Mouse (Mus musculus): ENCODE measurements around the gene Hap1.
"Not testable (repeated sequence)": the region's sequence is repeated elsewhere in the genome, so short reads cannot be mapped to it uniquely, and the experiment has no call there.

Gene Hap1

DNA sequence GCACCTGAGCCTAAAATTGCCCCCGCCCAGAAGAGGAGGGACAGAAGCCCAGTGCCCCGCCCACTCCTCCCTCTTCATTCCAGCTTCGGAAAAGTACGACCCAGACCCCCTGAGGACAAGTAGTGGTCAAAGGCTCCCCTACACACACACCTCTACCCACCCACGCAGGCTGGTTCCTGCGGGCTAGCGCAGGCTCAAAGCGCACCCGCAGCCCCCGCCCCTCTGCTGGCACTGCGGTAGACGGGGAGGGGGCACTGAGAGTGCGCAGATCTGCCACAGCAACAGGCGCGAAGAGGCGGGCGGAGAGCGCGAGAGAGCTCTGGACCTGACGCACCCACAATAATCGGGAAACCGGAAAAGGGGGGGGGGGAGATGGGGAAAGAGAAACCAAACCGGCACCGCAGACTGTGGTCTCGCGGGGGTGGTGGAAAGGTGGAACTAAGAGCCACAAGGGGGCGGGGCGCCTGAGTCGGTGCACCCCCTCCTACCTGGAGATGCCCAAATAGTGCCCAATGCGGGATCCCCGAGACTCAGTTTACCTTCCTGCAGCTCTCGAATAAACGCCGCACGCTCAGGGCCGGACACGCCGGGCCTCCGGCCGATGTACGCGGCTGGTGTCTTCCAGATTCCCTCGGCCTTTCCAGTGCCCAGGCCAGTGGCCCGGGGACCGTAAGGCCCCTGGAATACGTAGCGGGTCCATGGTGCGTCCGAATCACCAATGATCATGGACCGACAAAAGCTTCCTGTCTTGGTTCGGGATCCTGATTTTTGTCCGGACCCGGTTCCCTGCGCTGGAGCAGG is 577 bp downstream of the Hap1 start:
- peak; percentile 62 for DNase-seq

GRCm38 (mm10) chr11:100352076-100352857 is 3.7 kb downstream of the Hap1 start:
- peak; percentile 59 for DNase-seq

DNA sequence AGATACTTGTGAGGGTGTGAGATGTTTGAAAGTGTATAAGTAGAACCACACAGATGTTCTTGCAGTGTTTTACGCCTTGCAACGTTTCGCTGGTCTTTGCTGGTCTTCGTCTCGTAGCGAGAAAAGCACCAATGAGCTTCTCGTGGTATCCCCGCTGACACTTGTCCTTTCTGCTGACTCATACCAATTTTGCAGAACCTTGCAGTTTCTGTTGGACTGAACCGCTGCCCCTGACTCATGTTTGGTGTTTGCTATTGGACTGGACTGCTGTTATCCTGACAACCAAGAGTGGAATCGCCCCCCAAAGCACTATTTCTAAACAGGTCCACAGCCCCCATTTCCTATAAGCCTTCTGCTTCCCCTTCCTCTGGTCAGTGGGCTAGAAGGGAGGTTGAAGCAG is 11.7 kb downstream of the Hap1 start:
- DNase-seq: no peak

GRCm38 (mm10) chr11:100335731-100336130 is 20.2 kb downstream of the Hap1 start:
- no peak for DNase-seq

DNA sequence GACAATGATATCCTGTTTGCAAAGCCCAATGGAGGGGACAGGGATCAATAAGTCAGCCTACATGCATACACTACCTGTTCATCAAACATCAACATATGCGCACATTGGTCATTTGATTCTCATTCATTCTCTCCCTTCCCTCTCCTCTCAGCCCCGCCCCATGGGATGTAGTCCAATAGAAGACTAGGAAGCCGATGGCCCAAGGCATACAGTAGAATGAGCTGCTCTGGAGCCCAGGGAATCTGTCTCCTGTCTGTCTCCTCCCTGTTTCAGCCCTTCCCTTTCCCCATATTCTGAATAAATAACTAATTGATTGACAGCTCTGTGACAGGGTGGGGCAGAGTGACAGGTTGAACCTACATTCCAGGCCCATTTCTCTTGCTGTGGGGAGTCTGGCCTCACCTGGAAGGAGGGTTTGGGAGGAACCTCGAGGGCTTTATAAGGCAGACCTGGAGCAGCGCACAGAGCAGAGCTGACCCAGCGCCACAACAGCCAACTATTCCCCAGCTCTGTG is 21.9 kb downstream of the Hap1 start, which contains the start of gene Gast:
Gene Gast (plus strand): TSS at position 464 of the 514 bp plus-strand sequence.
- DNase-seq: no peak

DNA sequence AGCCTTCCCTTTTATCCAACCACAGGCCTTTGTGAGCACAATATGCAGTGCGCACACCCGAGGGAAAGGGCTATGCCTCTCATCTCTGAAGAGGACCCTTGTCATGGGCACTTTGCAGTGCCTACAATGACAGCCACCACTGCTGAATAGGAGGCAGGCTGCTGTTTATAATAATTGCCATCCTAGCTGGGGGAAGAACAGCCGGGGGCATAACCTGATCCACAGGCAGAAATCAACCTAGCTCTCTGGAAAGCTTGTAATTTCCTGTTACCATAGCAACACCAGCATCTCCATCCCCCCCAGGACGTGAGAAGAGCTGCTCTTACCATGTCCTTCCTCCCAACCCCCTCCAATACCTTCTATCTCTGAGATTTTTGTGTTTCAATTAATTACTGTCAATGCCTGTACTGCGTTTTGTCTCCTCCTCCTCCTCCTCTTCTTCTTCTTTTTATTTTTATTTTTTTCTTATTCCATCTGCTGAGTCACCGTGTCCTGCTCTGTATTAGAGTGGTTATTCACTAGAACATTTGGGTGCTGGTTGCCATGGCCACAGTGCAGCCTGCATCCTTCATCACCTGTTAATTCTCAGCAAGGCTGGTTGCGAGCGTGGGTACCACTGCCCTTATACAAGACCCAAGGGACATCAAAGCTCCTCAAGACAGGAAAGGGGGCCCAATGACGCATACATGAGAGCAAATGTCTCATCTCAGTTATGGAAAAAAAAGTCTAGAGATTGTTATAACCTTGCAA is 23.0 kb downstream of the Hap1 start:
- DNase-seq: no peak

DNA sequence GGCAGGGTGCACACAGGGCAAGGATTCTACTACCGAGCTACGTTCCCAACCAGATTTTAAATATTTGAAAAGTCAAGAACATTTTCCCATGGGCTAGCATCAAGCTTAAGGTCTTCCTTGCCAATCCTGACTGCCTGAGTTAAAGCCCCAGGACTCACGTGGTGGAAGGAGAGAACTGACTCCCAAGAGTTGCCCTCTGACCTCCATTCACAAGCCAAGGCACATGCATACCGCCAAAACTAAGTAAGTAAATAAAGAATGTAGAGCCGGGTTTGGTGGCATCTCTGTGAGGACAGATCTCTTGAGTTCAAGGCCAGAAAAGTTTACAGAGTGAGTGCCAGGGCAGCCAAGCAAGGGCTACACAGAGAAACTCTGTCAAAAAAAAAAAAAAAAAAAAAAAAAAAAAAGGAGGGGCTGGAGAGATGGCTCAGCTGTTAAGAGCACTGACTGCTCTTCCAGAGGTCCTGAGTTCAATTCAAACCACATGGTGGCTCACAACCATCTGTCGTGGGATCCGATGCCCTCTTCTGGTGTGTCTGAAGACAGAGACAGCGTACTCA is 25.0 kb downstream of the Hap1 start:
- not testable (repeated sequence) for DNase-seq

GRCm38 (mm10) chr11:100330235-100330634 is 25.7 kb downstream of the Hap1 start:
- DNase-seq: no peak

- no peak for DNase-seq
These were observed 28.2 kb downstream of the Hap1 start for GRCm38 (mm10) chr11:100327761-100328160.

- no peak for DNase-seq
These were observed 28.6 kb downstream of the Hap1 start for GRCm38 (mm10) chr11:100327316-100327715.

- no peak for DNase-seq
These were observed 30.8 kb downstream of the Hap1 start for GRCm38 (mm10) chr11:100325062-100325629.

- peak; percentile 74 for DNase-seq
These were observed 32.4 kb downstream of the Hap1 start for GRCm38 (mm10) chr11:100323578-100323977.

DNA sequence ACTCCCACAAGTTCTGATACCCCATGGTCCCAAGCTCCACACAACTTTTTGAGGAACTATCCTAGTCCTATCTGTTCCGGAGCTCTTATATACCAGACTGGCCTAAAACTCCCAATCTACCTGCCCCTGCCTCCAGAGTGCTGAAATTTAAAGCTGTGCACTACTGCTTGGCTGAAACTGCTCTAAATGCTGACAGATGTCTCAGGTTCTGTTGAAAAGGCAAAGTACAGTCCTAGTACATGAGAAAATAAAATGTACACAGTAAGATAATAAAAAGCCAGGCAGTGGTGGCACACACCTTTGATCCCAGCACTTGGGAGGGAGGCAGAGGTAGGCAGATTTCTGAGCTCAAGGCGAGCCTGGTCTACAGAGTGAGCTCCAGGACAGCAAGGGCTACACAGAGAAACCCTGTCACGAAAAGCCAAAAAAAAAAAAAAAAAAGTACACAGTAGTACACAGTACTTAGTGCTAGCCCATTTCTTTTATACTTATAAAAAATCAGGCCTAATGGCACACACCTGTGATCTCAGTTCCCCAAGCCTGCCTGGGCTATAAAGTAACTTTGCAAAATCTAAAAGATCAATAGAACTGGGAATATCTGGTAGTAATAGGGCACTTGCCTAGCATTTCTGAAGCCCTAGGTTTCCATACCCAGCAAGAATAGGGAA is 33.2 kb downstream of the Hap1 start:
- no peak for DNase-seq

GRCm38 (mm10) chr11:100321479-100322305 is 34.2 kb downstream of the Hap1 start:
- not testable (repeated sequence) for DNase-seq

DNA sequence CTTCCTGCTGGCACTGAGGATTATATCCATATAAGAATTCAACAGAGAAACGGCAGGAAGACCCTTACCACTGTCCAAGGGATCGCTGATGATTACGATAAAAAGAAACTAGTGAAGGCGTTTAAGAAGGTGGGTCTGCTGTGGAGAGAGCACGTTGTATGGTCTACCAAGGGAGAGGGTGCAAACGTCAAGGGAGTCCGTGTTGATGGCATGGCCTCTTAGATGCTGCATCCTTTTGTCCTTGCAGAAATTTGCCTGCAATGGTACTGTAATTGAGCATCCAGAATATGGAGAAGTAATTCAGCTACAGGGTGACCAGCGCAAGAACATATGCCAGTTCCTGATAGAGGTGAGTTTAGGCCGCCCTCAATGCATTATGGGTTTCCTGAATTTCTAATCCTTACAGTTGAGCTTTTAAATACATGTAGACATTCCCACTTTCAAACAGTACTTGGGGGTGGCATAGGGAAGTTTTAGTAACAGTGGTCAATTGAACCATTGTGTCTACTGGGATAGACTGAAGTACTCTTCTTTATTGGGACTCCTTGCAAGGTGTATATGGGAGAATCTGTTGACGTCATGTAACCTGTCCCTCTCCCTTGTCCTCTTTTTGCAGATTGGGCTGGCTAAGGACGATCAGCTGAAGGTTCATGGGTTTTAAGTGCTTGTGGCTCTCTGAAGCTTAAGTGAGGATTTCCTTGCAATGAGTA is 35.1 kb downstream of the Hap1 start:
- not testable (repeated sequence) for DNase-seq

- peak; percentile 98 for DNase-seq
These were observed 35.7 kb downstream of the Hap1 start for GRCm38 (mm10) chr11:100320172-100320630.

- DNase-seq: peak; percentile 100
These were observed 36.3 kb downstream of the Hap1 start, which contains the start of gene Eif1 for GRCm38 (mm10) chr11:100319492-100320171. Gene Eif1 (plus strand): TSS chr11:100319885.

- DNase-seq: no peak
These were observed 37.1 kb downstream of the Hap1 start for GRCm38 (mm10) chr11:100318529-100319451.

All from kidney, postnatal 10 days (tissue).